Mouse (Mus musculus): ENCODE results near the gene Col1a2. TPM values are rescaled to one million over a fixed set of nuclear protein-coding genes. Genes with fewer than 3 reads are reported as not detected.

Col1a2 gene
- polyA plus RNA-seq, 1 experiment = not detected

DNA sequence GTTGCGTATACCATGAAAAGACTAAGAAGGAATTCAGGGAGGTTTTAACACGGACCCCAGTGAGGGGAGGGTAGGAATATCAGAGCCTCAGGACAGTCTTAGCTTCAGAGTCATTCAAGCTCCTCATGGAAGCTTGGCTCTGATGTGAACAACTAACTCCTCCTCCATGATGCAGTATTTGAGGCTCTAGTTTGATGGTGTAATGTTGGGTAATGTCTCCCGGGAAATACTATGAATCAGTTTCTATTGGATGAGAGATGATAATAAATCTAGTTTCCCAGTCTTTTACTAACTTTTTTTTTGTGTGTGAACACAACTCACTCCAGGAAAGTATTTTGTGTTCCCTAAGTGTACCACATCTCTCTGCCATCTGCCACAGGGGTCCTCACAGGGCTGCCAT lies 84.1 kb downstream of the Col1a2 start:
- H3K4me1 ChIP-seq (ENCODE audit: control insufficient read depth, insufficient read depth, low read length) = no peaks in the 10 kb centered on the region
- H3K4me3 ChIP-seq (ENCODE audit: insufficient read depth, low read depth, low read length) = no peak overlapping the region
- H3K27ac ChIP-seq (ENCODE audit: insufficient read depth, low read depth, low read length) = no peak overlapping the region
- TF ChIP-seq POLR2A (IDR thresholded peaks at IDR 0.05; ENCODE audit: insufficient read depth, low read depth, low read length) = no peak
- TF ChIP-seq CTCF (IDR thresholded peaks at IDR 0.05; ENCODE audit: insufficient read depth, low read depth, low read length) = no peak
- 95% methylated on average over 3 of the region's 3 CpGs for WGBS

DNA sequence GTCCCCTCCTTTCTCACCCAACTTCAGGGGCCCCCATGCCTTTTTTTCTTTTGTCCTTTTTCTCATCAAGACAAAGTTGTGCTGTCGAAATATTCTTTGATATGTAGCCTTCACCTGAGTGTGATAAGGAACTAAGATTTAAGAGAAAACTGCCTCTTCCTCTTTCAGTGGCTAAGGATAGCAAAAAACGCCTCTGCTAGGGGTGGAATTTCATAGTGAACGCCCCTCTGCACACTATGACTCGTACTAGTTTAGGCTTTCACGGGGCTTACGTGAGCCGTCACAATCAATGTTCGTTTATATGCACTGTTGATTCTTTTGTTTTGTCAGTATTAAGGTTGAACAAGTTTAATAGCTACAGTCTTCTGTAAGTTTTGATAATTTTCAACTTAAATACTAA lies 85.5 kb downstream of the Col1a2 start:
- Histone ChIP-seq H3K4me1 (ENCODE audit: control insufficient read depth, insufficient read depth, low read length) (no peaks in the 10 kb centered on the region), H3K4me3 (ENCODE audit: insufficient read depth, low read depth, low read length) (no peak overlapping the region), H3K27ac (ENCODE audit: insufficient read depth, low read depth, low read length) (no peak overlapping the region)
- 58% methylated on average over 8 of the region's 8 CpGs for WGBS
- TF ChIP-seq CTCF (IDR thresholded peaks at IDR 0.05; ENCODE audit: insufficient read depth, low read depth, low read length) (no peak), POLR2A (IDR thresholded peaks at IDR 0.05; ENCODE audit: insufficient read depth, low read depth, low read length) (no peak)

Other genes starting within 250 kb of the Col1a2 start
- gene Casd1, start 96.0 kb downstream of the Col1a2 start, polyA plus RNA-seq (2012; ENCODE audit: insufficient read depth, insufficient read length, low replicate concordance, missing spikeins) = not detected in 2 replicates
- gene Sgce, start 242.4 kb downstream of the Col1a2 start, polyA plus RNA-seq (2012; ENCODE audit: insufficient read depth, insufficient read length, low replicate concordance, missing spikeins) = not detected in 2 replicates
- gene Peg10, start 242.5 kb downstream of the Col1a2 start, polyA plus RNA-seq (2012; ENCODE audit: insufficient read depth, insufficient read length, low replicate concordance, missing spikeins) = not detected in 2 replicates